Mouse (Mus musculus) embryonic stem cell, embryonic (primary cell): ENCODE measurements around the gene Rpl28.

ENCODE experiments used
- CTCF ChIA-PET, 4 experiments: fragments of 300-600 bp in 2 of 4; fragments of 350-600 bp in 2 of 4; sonication (Branson Sonifier 250); formaldehyde crosslinking; loops; one replicate each; lab custom pipeline; 2022; ENCODE audit warnings: inconsistent platforms in 2 of 4; lab: Charles Lee
- POLR2A ChIA-PET, 4 experiments: fragments of 300-600 bp in 2 of 4; fragments of 350-600 bp in 2 of 4; sonication (Branson Sonifier 250); formaldehyde crosslinking; loops; one replicate each; lab custom pipeline; 2022; ENCODE audit warnings: antibody characterized with exemption in 4 of 4, inconsistent platforms in 1 of 4; lab: Charles Lee

Rpl28 gene

DNA sequence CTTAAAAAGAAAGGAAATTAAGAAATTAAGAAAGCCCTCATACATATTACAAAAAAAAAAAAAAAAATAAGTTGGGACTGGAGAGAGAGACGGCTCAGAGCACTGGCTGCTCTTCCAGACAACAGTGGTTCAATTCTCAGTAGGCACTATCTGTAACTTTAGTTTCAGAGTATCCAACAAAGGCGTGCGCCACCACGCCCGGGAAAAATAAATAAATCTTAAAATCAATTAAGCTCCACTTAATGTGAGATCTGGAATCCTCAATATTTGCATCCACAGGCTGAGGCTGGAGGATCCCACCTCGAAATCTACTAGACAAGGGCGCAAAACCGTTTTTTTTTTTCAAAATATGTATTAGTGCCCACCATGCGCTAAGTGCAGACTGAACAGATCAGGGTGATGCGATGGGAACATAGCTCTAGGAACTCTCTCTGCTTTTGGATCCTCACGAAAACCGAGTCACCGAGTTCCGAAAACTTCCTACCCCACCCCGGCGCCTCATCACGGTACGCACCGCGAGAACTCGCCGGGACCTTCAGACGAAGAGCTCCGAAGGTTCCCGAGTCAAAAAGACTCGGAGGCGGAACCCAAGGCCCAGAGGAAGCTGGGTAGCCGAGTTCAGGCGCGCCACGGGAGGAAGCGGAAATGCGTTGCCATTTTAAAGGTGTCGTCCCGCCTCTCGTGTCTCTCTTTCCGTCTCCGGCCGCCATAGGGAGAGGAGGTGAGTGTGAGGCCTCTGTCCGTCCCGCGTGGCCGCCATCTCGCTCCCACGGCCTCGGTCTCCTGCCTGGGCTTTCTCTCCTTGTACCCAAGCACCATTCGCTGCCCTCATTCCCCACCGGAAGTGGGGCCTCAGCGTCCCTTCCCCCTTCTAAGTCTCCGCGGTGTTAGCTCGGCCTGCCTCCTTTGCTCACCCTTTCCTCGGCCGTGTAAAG is at the start of gene Rpl28:
TSS of gene Rpl28 (plus strand) at position 597 of the 935 bp plus-strand sequence.
- CTCF ChIA-PET = interaction anchor here (0.5 to 1.3 kb wide), 21 partner anchors 14 to 1531 kb away, joined by 3 to 8 read pairs (median 3); partner anchors contain the start of genes Cnot3 (in 1 of the 4), Cox6b2 (in 1 of the 4) and Kmt5c (in 1 of the 4)

DNA sequence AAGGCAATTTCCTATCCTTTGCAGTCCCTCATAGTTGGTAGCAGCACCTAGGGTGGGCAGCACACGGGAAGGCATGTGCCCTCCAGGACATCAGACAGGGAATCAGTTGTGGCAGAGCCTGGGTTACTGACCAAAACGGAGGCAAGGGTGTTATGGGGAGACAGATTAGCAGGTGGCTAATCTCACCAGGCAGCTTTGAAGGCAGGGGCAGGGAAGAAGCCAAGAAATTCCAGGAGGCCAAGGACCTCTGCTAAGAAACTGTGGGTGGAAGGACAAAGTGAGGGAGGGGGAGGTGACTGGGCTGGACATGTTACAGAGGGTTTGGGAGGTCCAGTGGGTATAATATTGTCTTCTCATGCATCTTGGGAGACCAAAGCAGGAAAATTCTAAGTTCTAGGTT is 49.3 kb upstream of the Rpl28 start:
- POLR2A ChIA-PET = interaction anchor here in 3 of 4 experiments (0.9 to 10.9 kb wide), 8 partner anchors 8 to 99 kb away, joined by 3 to 419 read pairs (median 66); partner anchors contain the start of genes Cox6b2 (in 3 of the 3), Ube2s (in 2 of the 3) and Tmem238 (in 1 of the 3)
- CTCF ChIA-PET = interaction anchor here in 1 of 4 experiments (0.6 kb wide), 1 partner anchor 39 kb away, joined by 3 read pairs; no protein-coding TSS in a partner anchor

More for the DNA sequence above, at the start of gene Rpl28:
- POLR2A ChIA-PET = interaction anchor here (0.5 to 25.1 kb wide), 265 partner anchors 9 to 1570 kb away, joined by 3 to 989 read pairs (median 5); partner anchors contain the start of genes Cox6b2 (in 4 of the 4), Fam71e2 (in 4 of the 4), Tmem190 (in 4 of the 4) and Ube2s (in 4 of the 4)

DNA sequence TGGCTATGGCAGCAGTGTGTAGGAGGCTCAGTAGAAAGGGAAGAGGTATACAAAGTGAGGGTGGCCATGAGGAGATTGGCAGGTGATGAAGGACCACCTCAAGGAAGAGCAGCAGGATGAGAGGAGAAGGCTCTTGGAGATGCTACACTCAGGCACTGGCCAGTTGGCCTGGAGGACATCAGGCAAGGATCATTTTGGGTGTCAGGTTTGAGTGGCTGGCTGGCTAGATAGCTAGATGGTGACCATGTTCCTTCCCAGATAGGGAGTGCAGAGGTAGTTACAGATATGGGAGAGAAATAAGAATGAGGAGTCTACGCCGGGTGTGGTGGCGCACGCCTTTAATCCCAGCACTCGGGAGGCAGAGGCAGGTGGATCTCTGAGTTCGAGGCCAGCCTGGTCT is 47.8 kb upstream of the Rpl28 start:
- ChIA-PET CTCF (interaction anchor here in 1 of 4 experiments (0.6 kb wide), 1 partner anchor 182 kb away, joined by 3 read pairs; no protein-coding TSS in a partner anchor), POLR2A (interaction anchor here in 3 of 4 experiments (0.5 to 10.8 kb wide), 18 partner anchors 8 to 156 kb away, joined by 3 to 251 read pairs (median 5); partner anchors contain the start of genes Rpl28 (in 3 of the 3), Hspbp1 (in 2 of the 3), Tmem238 (in 2 of the 3) and Cox6b2 (in 1 of the 3))

DNA sequence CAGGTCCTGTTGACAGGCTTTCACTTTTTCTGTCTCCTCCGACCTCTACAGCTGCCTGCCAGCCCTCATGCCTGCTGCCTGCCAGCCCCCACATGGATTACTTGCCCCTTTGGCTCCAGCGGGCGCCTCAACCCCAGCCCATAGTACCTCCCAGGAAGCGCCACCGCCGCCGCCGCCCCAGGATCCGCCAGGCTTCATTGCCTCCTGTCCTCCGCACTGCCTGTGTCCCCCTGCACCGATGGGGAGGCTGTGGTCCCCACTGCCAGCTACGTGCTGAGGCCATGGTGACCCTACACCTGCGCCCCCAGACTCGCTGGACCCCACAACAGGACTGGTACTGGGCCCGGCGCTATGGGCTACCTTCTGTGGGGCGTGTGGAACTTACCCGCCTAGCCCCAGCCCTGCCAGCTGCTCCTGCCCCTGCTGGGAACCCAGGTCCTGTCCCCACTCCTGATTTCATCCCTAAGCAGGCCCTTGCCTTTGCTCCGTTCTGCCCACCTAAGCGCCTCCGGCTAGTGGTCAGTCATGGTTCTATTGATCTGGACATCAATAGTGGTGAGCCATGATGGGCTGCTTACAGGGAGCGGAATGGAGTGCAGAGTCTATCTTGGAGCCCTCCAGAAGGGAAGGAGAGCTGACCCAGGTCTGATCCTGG is 46.2 kb upstream of the Rpl28 start:
- POLR2A ChIA-PET = interaction anchor here in 3 of 4 experiments (1.0 to 10.8 kb wide), 14 partner anchors 9 to 154 kb away, joined by 3 to 251 read pairs (median 5); partner anchors contain the start of genes Rpl28 (in 3 of the 3), Tmem238 (in 2 of the 3), Hspbp1 (in 1 of the 3) and Ube2s (in 1 of the 3)
- CTCF ChIA-PET = interaction anchor here in 1 of 4 experiments (0.6 kb wide), 1 partner anchor 44 kb away, joined by 3 read pairs; no protein-coding TSS in a partner anchor

DNA sequence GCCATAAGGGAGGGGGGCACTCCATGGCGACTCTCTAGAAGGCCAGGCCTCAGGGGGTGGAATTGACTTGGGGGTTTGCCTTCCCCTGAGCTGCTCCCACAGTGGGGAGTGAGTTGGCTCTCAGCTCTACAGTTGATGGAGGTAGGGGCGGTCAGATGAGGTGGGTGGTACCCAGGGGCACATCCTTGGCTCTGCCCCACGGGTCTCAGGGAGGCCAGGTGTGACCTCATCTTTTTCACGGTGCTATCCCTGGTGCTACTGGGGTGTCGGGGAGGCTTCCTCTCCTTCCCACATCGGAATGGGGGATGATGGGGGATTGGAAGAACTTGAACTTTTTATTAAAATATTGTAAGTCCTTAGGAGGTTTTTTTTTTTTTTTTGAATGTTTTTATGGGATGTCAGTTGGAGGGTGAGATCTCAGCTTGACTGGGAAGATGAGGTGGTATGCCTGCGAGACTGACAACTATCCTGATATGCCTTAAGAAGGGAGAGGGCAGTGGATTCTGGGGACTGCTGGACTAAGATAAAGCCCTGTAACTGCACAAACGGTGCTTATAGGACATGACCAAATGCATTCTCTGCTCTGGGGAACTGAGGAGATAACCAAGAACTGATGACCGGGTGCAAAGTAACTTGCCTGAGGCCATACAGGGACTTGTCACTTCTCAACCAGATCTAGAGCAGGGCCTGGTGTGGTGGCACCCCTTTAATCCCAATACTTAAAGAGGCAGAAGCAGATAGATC is 45.3 kb upstream of the Rpl28 start:
- CTCF ChIA-PET = no interaction called here
- POLR2A ChIA-PET = interaction anchor here in 2 of 4 experiments (1.0 to 10.8 kb wide), 12 partner anchors 8 to 153 kb away, joined by 3 to 419 read pairs (median 9); partner anchors contain the start of genes Kmt5c (in 2 of the 2), Rpl28 (in 2 of the 2), Tmem238 (in 2 of the 2) and Hspbp1 (in 1 of the 2)

DNA sequence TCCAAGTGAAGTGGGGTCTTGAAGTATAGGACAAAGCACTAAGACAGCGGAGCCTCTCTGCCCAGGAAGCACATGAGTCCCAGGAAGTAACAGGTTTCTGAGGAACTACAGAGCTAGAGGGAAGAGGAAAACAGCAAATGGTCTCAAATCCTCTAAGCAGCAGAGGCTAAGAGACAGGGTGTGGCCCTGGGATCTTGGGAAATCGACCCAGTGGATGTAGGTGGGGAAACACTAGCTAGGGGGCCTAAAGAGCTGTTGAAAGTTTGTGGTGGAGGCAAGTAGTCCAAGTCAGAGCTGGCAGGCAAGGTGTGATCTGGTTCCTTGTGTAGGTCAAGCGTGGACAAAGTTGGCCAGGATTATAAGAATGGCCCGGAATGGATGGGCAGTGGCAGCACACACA is 44.4 kb upstream of the Rpl28 start:
- CTCF ChIA-PET = interaction anchor here in 3 of 4 experiments (0.8 to 1.2 kb wide), 3 partner anchors 8 to 48 kb away, joined by 3 to 4 read pairs (median 3); partner anchors contain the start of gene Kmt5c (in 1 of the 3)
- POLR2A ChIA-PET = interaction anchor here in 3 of 4 experiments (0.7 to 10.8 kb wide), 26 partner anchors 9 to 265 kb away, joined by 3 to 419 read pairs (median 6); partner anchors contain the start of genes Kmt5c (in 3 of the 3), Rpl28 (in 3 of the 3), Ube2s (in 3 of the 3) and Tmem238 (in 2 of the 3)

DNA sequence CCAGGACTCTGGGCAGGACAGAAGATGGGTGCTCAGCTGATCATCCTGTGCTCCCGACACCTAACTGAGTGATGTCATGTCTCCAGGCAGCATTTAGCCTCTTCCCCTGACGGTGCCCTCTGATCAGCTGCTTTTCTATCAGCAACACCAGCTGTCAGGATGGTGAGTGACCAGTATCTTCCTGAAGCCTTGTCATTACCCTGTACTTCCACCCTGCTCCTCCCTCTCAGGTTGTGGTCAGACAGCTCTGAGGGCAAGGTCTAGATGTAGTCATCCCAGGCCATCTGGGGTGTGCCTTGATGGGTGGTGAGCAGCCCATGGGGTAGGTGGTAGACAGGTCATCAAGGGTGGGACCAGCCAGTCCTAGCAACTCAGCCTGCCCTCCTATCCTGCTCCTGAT is 43.5 kb upstream of the Rpl28 start:
- ChIA-PET POLR2A (interaction anchor here (0.6 to 10.8 kb wide), 29 partner anchors 10 to 265 kb away, joined by 3 to 419 read pairs (median 6); partner anchors contain the start of genes Kmt5c (in 4 of the 4), Rpl28 (in 3 of the 4), Ube2s (in 3 of the 4) and Tmem238 (in 2 of the 4)), CTCF (interaction anchor here in 1 of 4 experiments (1.2 kb wide), 1 partner anchor 44 kb away, joined by 4 read pairs; no protein-coding TSS in a partner anchor)

DNA sequence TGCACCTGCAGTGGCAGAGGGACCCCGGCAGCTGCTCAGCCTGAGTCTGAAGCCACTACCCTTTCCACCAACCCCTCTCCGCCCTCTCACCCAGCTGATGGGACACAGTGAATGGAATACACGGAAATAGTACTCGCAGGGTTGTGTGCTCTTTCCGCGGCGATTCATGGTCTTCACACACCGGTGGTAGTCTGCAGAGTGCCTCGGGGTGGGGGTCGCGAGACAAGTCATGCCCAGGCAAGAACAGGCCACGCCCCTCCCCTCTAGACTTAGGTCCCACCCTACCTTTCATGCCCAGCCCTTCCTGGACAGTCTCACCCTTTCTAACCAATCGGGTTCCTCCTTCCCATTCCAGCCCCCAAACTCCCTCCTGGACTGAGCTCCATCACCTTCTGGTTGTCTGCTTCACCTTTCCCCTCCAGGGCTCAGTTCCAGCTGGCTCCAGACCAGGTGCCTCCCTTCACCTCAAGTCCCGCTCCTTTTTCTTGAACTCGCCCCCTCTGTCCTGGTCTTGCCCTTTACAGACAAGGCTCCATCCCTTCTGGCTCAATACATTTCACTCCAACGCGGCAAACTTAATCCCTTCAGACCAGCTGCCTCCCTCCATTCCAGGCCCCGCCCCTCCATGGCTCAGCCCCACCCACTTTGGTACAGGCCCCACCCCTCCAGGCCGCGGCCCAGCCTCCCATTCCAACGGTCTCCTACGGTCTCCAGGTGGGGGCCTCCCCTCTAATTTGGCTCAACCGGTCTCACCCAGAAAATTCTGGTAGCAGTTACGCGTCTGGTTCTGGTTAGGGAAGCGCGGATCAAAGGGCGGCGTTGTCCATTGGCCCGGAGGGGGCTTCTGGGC is 40.5 kb upstream of the Rpl28 start:
- POLR2A ChIA-PET = interaction anchor here (0.5 to 10.8 kb wide), 211 partner anchors 9 to 1610 kb away, joined by 3 to 419 read pairs (median 6); partner anchors contain the start of genes Rpl28 (in 4 of the 4), Tmem238 (in 4 of the 4), Hspbp1 (in 3 of the 4) and Isoc2a (in 3 of the 4)

DNA sequence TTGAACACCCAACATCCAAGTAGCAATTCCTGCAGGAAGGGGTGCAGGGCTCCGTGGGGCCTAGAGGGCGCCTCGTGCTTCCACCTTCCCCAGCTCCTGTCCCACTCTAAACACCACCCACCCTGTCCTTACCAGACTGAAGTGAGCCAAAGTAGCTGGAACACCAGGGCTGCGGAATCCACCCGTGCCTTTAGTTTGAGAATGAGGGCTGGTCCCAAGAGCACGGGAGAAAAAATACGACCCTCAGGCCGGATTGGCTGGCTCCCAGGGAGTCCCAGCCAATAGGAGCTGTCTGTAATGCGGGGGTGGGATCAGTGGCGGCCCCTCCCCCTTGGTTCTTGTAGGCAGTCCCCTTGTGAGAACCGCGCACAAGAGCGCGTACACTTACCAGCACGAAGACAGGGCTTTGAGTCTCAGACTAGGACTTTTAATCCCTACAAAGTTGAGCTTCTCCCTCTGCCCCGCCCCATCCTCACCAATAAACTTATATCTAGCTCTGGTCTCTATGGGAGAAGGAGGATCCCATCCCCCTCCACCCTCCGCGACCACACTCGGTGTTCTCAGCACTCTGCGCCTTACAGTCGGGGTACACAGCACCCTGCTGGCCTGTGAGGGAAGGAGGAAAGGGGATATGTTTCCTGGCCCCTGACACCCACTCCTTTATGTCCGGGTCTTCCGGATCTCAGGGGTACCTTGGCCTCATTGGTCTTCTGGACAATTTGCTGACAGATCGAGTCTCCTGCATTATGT is 39.7 kb upstream of the Rpl28 start, which contains the start of gene Cox6b2:
TSS of gene Cox6b2 (minus strand) at position 274 of the 750 bp plus-strand sequence.
- CTCF ChIA-PET = interaction anchor here in 3 of 4 experiments (0.5 to 2.4 kb wide), 21 partner anchors 13 to 245 kb away, joined by 3 to 15 read pairs (median 4); partner anchors contain the start of genes Hspbp1 (in 1 of the 3), Kmt5c (in 1 of the 3), Rpl28 (in 1 of the 3) and Sbk2 (in 1 of the 3)
- POLR2A ChIA-PET = interaction anchor here (0.5 to 10.8 kb wide), 216 partner anchors 8 to 1610 kb away, joined by 3 to 419 read pairs (median 6); partner anchors contain the start of genes Rpl28 (in 4 of the 4), Tmem238 (in 4 of the 4), Hspbp1 (in 3 of the 4) and Isoc2a (in 3 of the 4)

More for the DNA sequence above, 40.5 kb upstream of the Rpl28 start:
- CTCF ChIA-PET = interaction anchor here in 3 of 4 experiments (0.5 to 2.4 kb wide), 20 partner anchors 12 to 226 kb away, joined by 3 to 15 read pairs (median 5); partner anchors contain the start of genes Hspbp1 (in 1 of the 3), Kmt5c (in 1 of the 3), Rpl28 (in 1 of the 3) and Sbk2 (in 1 of the 3)

DNA sequence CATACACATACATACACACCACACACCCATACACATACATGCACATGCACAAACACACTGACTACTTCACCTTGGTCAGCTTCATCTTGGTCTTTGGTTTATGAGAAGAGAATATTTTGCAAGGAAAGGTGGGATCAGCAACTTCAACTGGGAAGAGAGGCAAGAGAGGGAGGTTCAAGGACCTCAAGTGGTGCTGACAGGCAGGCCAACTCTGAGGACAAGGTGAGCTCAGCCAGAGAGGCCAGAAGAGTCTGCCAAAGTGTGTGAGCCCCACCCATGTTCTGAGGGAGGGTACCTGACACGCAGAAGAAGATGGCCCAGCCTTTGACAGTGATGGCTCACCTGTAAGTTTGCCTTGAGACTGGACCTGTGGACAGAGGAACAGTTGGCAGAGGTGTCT is 33.0 kb upstream of the Rpl28 start:
- CTCF ChIA-PET = no interaction called here

DNA sequence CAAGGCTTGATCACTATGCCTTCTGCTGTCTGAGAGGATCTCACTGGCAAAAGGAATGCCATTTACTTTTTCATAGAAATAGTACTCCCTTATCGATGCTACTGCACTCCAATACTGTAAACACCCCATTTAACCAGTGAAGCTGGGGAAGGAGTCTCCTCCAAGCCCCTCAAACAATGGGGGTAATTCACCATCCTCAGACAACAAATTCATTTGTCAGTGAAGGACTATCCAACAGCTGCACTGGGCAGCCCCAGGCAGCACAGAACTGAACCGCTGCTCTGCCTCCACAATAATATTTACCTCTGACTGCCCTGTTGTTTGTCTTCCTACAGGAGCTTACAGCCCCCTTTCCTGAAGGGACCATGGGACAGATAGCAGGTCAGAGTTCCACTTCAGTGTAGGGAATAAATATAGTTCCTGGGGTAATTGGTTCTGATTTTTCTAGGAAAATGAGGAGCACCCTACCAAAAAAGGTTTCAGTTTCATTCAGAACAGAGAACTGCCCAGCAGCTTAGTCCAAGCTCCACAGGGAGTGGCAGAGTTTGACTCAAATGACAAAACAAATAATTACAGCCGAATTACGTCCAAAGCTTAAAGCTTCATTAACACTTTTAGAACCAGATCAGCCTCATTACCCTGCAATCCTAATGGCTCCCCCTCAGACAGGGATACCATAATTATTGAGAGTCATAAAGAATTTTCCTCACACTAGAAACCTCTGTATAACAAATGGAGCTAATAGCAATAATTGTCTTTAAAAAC is 27.5 kb upstream of the Rpl28 start:
- CTCF ChIA-PET = interaction anchor here in 1 of 4 experiments (0.9 to 1.1 kb wide), 2 partner anchors 12 to 28 kb away, joined by 3 read pairs; partner anchors contain the start of gene Rpl28

More for the DNA sequence above, 33.0 kb upstream of the Rpl28 start:
- POLR2A ChIA-PET = interaction anchor here in 1 of 4 experiments (0.9 to 1.1 kb wide), 2 partner anchors 17 to 53 kb away, joined by 3 to 4 read pairs; no protein-coding TSS in a partner anchor

DNA sequence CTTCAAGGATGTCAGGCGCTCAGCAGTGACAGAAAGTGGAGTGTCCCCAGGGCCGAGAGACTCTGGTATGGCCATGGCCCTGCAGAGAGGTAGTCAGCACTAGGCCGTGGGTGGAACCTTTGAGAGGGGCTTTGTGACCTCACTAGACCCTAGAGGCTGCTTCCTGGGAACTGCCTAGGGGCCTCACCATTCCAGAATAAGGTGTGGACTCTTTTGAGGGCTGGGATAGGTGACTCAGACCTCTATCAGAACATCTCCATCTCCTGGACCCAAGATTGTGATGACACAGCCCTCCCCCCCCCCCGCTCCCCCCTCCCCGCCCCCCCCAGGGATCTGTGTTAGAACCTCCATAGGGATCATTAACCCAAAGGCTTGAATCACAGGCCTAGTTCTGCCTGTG is 21.5 kb upstream of the Rpl28 start, which contains the start of gene Fam71e2:
TSS of gene Fam71e2 (minus strand) at position 101 of the 400 bp plus-strand sequence.
- ChIA-PET POLR2A (interaction anchor here (0.8 to 10.9 kb wide), 10 partner anchors 17 to 41 kb away, joined by 3 to 152 read pairs (median 5); partner anchors contain the start of genes Rpl28 (in 4 of the 4), Cox6b2 (in 2 of the 4) and Ube2s (in 1 of the 4)), CTCF (no interaction called here)

More for the DNA sequence above, 27.5 kb upstream of the Rpl28 start:
- POLR2A ChIA-PET = interaction anchor here (0.8 to 2.8 kb wide), 18 partner anchors 11 to 60 kb away, joined by 3 to 28 read pairs (median 6); partner anchors contain the start of genes Cox6b2 (in 4 of the 4), Rpl28 (in 3 of the 4), Tmem238 (in 2 of the 4) and Ube2s (in 2 of the 4)

DNA sequence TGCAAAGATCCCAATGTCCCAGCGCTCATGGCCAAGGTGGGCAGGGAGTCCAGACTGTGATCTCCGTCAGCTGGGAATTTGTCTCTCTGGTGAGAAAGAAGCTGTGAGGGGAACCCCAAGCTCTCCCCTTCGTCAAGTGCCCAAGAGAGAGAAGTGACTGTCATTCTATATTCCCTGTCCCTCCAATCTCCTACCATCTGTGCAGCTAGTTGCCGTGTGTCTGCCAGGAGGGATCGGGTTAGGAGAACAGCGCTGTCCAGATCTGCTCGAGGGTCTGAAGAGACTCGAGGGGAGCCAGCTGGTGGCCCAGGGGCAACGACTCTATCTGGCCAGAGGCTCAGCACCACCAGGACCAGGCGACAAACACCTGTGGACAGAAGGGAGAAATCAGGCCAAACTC is 16.5 kb upstream of the Rpl28 start:
- CTCF ChIA-PET = interaction anchor here in 2 of 4 experiments (1.0 to 1.6 kb wide), 3 partner anchors 10 to 71 kb away, joined by 3 to 7 read pairs (median 3); no protein-coding TSS in a partner anchor
- POLR2A ChIA-PET = interaction anchor here (0.8 to 10.9 kb wide), 30 partner anchors 10 to 287 kb away, joined by 3 to 152 read pairs (median 10); partner anchors contain the start of genes Rpl28 (in 4 of the 4), Tmem238 (in 4 of the 4), Cox6b2 (in 3 of the 4) and Ube2s (in 2 of the 4)
